Mouse (Mus musculus) forebrain, embryonic 15.5 days (tissue): Measurements from ENCODE around the gene Fam118b. TPM values are rescaled to one million over a fixed set of nuclear protein-coding genes. Genes with fewer than 3 reads are reported as not detected.
A peak's percentile ranks its signal among the peaks of the same experiment; 100 is the strongest.

Experiments
- ATAC-seq: fragments of 200-750 bp; cut with Nextera tagmentation; replicated peaks from 2 replicates; pipeline ENCODE4 v1.8.0; 2017; ENCODE audit warnings: mild to moderate bottlenecking, moderate TSS enrichment, moderate library complexity
- H3K27ac ChIP-seq: fragments of 300-500 bp; sonication (generic); replicated peaks from 2 replicates; pipeline ENCODE4 v1.5.1; 2015; ENCODE audit warnings: mild to moderate bottlenecking, inconsistent platforms
- H3K27me3 ChIP-seq: fragments of 300-500 bp; sonication (generic); 2 replicates; pipeline ENCODE4 v1.6.1; 2015; ENCODE audit warnings: inconsistent platforms
- H3K36me3 ChIP-seq: fragments of 300-500 bp; sonication (generic); 2 replicates; pipeline ENCODE4 v1.6.1; 2015; ENCODE audit warnings: mild to moderate bottlenecking, inconsistent platforms
- H3K4me1 ChIP-seq: fragments of 300-500 bp; sonication (generic); 2 replicates; pipeline ENCODE4 v1.6.1; 2015; ENCODE audit warnings: inconsistent platforms
- H3K4me2 ChIP-seq: fragments of 300-500 bp; sonication (generic); replicated peaks from 2 replicates; pipeline ENCODE4 v1.6.1; 2015; ENCODE audit warnings: mild to moderate bottlenecking, inconsistent platforms
- H3K4me3 ChIP-seq: fragments of 300-500 bp; sonication (generic); 2 replicates; pipeline ENCODE4 v1.5.1; 2015; ENCODE audit warnings: mild to moderate bottlenecking, inconsistent platforms
- H3K9ac ChIP-seq: fragments of 300-500 bp; sonication (generic); replicated peaks from 2 replicates; pipeline ENCODE4 v1.6.1; 2015; ENCODE audit warnings: mild to moderate bottlenecking, inconsistent platforms
- H3K9me3 ChIP-seq: fragments of 300-500 bp; sonication (generic); 2 replicates; pipeline ENCODE4 v1.6.1; 2016; ENCODE audit warnings: inconsistent platforms
- WGBS: fragments of 180-500 bp; shearing (Covaris S2); methylation state at CpG from one replicate; pipeline ENCODE4 v1.1.7; 2015; ENCODE audit warnings: mixed read lengths; 5-methylcytosine and 5-hydroxymethylcytosine counted together
- polyA plus RNA-seq: library from polyadenylated mRNA; unstranded; fragments of >200 nt; fragmentation: Nextera tagmentation; extraction: Ambion mirVana; gene quantifications from 2 replicates; pipeline ENCODE4 v1.2.1, GENCODE M21; 2015

Gene Fam118b
- polyA plus RNA-seq, 1 experiment from 2014 or later, result 92.9 TPM

DNA sequence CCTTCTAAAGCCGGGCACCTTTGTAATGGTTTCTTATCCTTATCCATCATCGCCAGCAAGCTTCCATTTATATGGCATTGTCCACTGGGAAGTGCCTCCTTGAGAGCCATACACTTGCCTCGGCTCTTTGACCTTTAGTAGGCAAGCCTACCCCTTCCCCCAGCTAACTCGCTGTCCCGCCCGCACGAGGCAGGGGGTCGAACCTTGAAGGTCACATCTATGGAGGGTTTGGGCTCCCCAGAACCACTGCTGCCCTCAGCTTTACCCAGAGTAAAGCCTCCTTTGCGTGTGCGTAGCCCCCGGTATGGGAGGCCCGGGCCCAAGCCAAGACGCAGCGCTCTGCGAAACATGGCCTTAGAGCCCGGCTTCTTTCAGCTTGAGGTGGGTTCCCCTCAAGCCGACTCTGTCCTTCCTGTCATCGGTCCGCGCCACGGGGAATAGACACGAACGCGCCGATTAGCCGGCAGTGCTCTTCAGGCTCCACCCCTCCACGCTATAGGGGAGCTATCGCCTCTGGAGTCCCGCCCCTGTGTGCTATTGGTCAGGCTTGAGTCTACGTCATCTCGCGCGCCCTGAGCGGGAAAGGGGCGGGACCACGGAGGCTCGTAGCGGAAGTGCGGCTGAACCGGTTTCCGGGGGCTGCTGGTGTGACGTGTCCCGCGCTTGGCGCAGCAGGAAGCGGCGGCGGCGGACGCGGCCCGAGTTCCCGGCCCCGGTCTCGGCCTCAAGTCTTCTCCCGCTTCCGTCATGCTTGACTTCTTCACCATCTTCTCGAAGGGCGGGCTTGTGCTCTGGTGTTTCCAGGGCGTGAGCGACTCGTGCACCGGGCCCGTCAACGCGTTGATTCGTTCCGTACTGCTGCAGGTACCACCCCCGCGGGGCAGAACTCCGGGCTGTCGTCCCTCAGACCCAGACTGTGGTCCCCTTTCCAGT, 56.8 kb downstream of the Fam118b start, which contains the start of gene Foxred1:
Gene Foxred1, minus strand, starts transcription at position 514 of the 933 bp plus-strand sequence.
- H3K36me3 ChIP-seq, result peaks cover 43% of the 10 kb centered on the region
- H3K9me3 ChIP-seq, result no peaks in the 10 kb centered on the region
- peak within 1 kb of the TSS; percentile 74 for H3K4me3 ChIP-seq
- peak within 1 kb of the TSS; percentile 88 for H3K4me2 ChIP-seq
- H3K4me1 ChIP-seq, result peaks cover 18% of the 10 kb centered on the region
- peak within 1 kb of the TSS; percentile 85 for H3K27ac ChIP-seq
- peak within 1 kb of the TSS; percentile 67 for H3K9ac ChIP-seq
- no peaks in the 10 kb centered on the region for H3K27me3 ChIP-seq
- WGBS, result under 1% methylated on average over 71 of the region's 72 CpGs
- ATAC-seq, result peak; percentile 100

DNA sequence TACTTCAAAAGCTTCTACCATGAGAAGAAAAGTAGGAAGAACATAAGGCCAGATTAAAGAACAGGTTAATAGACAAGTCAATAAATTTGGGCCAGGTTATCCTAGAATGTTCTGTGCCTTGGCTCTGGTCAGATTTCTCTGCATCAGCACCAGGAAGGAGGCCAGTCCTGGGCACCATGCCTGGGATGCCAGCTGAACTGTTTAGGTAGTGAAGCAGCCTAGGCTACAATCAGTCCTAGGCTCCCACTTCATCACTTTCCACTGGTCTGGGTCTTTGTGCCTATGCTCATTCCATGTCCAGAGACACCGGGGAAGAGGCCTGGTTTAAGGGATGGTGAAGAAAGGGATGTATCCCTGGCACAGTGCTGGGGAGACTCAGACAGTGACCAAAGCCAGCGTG, 63.2 kb downstream of the Fam118b start:
- Histone ChIP-seq H3K36me3 (peaks cover 25% of the 10 kb centered on the region), H3K27me3 (no peaks in the 10 kb centered on the region), H3K27ac (no peak overlapping the region), H3K9me3 (no peaks in the 10 kb centered on the region), H3K9ac (no peak overlapping the region), H3K4me1 (peaks cover 14% of the 10 kb centered on the region), H3K4me3 (no peak overlapping the region), H3K4me2 (no peak overlapping the region)
- ATAC-seq, result no peak
- WGBS, result 98% methylated on average over 2 of the region's 2 CpGs

DNA sequence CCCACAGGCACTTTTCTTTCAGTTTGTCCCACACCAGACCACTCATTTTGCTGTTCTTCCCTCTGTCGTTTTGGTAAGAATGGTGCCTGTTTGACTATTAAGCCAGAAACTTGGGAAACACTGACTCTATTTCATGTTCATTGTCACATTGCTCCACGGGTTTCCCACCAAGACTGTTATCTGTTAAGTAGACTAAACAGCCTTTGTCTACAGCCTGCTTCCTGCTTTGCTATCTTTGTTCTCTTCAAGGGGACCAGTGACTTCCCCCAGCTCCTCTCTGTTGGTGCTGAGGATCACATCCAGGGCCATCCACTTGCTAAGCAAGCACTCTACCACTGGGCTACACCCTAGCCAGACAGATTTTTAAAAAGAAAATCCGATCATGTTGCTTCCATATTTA, 64.1 kb downstream of the Fam118b start:
- H3K27me3 ChIP-seq, result no peaks in the 10 kb centered on the region
- no peak overlapping the region for H3K4me3 ChIP-seq
- peaks cover 16% of the 10 kb centered on the region for H3K4me1 ChIP-seq
- peaks cover 25% of the 10 kb centered on the region for H3K36me3 ChIP-seq
- no peak overlapping the region for H3K9ac ChIP-seq
- no peak overlapping the region for H3K27ac ChIP-seq
- no peak for ATAC-seq
- no peaks in the 10 kb centered on the region for H3K9me3 ChIP-seq
- WGBS, result 74% methylated on average over 3 of the region's 3 CpGs
- no peak overlapping the region for H3K4me2 ChIP-seq

DNA sequence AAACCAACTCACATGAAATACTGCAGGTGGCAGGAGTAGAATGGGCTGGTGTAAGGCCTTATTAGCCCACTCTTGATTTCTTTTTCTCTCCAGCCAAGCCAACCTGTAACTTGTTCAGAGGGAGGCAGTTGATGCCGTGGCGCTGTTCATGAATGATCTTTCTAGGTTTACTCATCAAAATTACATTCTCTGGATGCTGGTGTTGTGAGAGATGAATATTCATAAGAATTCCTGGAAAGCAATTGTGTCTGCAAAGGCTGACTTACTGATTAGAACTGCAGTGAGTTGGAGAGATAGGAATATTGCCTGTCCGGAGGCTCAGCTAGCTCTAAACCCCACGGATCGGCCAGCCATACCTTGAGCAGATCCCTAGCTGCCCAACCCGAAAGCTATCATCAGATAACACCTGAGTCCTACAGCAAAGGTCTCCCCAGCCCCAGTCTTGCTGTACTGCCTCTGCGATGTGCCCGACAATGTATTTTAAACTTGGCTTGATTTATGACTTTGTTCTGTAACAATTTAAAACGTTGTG, 67.0 kb downstream of the Fam118b start:
- H3K9ac ChIP-seq, result no peak overlapping the region
- ATAC-seq, result no peak

DNA sequence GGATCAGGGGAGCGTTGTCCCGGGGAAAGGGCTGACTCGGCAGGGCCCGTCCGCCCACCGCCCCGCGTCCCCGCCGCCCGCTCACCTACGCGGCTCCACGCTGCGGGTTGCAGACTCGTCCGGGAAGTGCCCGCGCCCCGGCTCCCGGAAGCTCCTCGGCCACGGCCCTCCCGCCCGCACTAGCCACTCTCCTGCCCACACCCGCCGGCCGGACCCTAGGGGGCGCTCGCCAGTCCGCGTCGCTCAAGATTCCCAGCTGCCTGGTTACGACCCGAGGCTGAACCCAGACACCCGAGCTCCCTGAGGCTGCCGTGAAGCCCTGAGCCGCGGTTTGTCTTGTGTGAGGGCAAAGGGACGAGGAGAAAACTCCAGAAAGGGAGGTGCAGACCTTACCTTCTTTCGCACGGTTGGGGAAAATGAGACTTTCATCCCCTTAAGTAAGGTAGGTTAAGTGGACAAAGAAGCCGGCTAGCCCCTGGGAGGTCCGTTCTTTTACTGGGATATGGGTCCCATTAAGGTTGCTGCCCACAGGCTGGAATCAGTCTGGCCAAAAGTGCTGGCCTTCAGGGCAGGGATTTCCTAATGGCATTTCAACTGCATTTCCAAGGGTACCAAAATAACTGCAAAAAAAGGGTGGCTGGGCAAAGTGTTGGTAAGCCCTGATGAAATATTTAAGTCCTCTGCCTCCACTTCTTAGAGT, 67.7 kb downstream of the Fam118b start, which contains the start of the genes Srpr and Tirap:
Gene Srpr, plus strand, starts transcription at position 404 of the 700 bp plus-strand sequence.
Gene Tirap, minus strand, starts transcription at position 520 of the 700 bp plus-strand sequence.
- WGBS, result 0% methylated on average over 42 of the region's 44 CpGs
- peak within 1 kb of the TSS; percentile 86 for H3K4me2 ChIP-seq
- H3K4me3 ChIP-seq, result peak within 1 kb of the TSS; percentile 64
- H3K36me3 ChIP-seq, result 0 out of 2 replicates have a peak, but pooled peaks cover 3% of the 10 kb centered on the region
- ATAC-seq, result peak; percentile 92
- peak within 1 kb of the TSS; percentile 68 for H3K9ac ChIP-seq
- peak within 1 kb of the TSS; percentile 32; the same call in 1 of the 2 replicates for H3K27ac ChIP-seq
- H3K9me3 ChIP-seq, result no peaks in the 10 kb centered on the region
- no peaks in the 10 kb centered on the region for H3K27me3 ChIP-seq
- peaks cover 16% of the 10 kb centered on the region for H3K4me1 ChIP-seq

More for the DNA sequence above, 67.0 kb downstream of the Fam118b start:
- Histone ChIP-seq H3K4me3 (peak overlapping the region; percentile 64), H3K4me2 (peak overlapping the region; percentile 86), H3K4me1 (peaks cover 16% of the 10 kb centered on the region), H3K36me3 (peaks cover 10% of the 10 kb centered on the region; the same call in 1 of the 2 replicates), H3K9me3 (no peaks in the 10 kb centered on the region), H3K27me3 (no peaks in the 10 kb centered on the region), H3K27ac (no peak overlapping the region)
- 64% methylated on average over 9 of the region's 9 CpGs for WGBS

DNA sequence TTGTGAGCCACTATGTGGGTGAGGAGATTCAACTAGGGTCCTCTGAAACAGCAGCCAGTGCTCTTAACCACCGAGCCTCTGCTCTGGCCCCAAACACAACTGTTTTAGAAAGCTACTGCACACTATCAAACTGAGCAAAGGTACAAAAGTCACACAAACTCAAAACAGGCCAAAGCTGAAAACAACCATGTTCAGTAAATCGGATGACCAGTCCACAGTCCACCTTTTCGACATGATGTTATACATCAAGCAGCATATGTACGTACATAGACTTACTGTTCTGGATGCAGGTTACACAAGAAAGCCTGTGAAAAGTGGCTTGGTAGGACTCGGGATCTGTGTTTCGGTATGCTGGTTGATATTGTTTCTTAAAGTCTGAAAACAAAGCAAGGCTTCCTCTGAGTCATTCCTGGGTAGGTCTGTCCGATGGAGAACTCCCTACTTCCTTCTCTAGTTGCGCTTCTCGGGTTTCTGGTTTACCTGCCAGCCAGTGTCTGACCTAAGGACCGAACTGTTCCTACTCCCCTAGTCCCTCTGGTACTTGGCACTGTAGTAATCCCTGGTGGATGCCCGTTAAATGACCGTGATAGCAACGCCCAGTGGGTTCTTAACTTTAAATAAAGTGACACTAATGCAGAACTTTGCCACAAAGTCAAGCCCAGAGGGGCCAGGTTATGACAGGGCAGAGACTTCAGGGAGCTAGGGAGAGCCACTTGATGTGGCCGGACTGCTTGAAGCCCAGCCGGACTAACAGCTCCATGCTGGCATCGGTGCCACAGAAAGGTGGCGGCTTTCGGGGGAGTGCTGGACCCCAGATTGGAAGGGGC, 68.4 kb downstream of the Fam118b start:
- peak; percentile 53 for ATAC-seq
- Histone ChIP-seq H3K4me1 (peaks cover 16% of the 10 kb centered on the region), H3K36me3 (no peaks in the 10 kb centered on the region), H3K27me3 (no peaks in the 10 kb centered on the region), H3K27ac (peak overlapping the region; percentile 32; the same call in 1 of the 2 replicates), H3K4me2 (peak overlapping the region; percentile 86), H3K9ac (peak overlapping the region; percentile 68), H3K4me3 (peak overlapping the region; percentile 64), H3K9me3 (no peaks in the 10 kb centered on the region)
- WGBS, result 24% methylated on average over 18 of the region's 18 CpGs

DNA sequence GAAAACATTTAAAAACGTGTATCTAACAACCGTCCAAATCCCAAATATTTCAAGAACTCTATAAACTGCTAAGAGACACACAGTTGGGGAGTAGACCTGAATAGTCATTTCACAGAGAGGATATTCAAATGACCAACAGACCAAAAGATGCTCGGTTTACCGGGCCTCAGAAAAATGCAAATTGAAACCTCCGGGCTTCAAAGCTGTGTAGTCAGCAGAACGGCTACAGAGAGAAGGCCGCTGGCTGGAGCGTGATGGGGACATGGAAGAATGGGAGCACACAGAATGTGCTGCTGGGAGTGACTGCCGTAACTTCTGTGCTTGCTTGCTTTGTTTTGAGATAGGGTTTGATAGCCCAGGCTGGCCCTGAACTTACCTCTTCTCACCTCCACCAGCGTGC, 69.3 kb downstream of the Fam118b start:
- WGBS, result 76% methylated on average over 10 of the region's 10 CpGs
- no peak overlapping the region for H3K9ac ChIP-seq
- no peak overlapping the region for H3K4me3 ChIP-seq
- H3K9me3 ChIP-seq, result no peaks in the 10 kb centered on the region
- no peaks in the 10 kb centered on the region for H3K36me3 ChIP-seq
- no peak overlapping the region for H3K27ac ChIP-seq
- H3K4me1 ChIP-seq, result peaks cover 16% of the 10 kb centered on the region
- no peak overlapping the region for H3K4me2 ChIP-seq
- ATAC-seq, result no peak
- H3K27me3 ChIP-seq, result no peaks in the 10 kb centered on the region

DNA sequence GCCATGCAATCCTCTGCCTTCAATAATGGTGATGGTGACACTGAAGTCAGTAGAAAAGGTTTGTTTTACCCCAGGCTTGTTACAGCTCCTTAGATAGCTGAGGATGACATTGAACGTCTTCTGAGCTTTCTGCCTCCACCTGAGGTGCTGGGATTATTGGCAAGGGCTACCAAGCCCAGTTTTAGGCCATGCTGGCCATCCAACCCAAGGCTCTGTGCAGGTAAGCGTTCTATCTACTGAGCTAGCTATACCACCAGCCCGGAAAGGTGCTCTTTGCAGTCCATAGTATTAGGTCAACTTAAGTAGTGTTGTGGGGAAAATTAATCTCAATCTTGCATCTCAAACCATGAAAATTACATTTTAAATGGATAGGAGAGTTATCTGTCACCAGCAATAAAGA, 70.0 kb downstream of the Fam118b start:
- peaks cover 16% of the 10 kb centered on the region for H3K4me1 ChIP-seq
- no peaks in the 10 kb centered on the region for H3K9me3 ChIP-seq
- no peaks in the 10 kb centered on the region for H3K36me3 ChIP-seq
- H3K4me2 ChIP-seq, result no peak overlapping the region
- 92% methylated on average over 3 of the region's 3 CpGs for WGBS
- H3K4me3 ChIP-seq, result no peak overlapping the region
- no peaks in the 10 kb centered on the region for H3K27me3 ChIP-seq
- H3K9ac ChIP-seq, result no peak overlapping the region
- no peak for ATAC-seq
- no peak overlapping the region for H3K27ac ChIP-seq

DNA sequence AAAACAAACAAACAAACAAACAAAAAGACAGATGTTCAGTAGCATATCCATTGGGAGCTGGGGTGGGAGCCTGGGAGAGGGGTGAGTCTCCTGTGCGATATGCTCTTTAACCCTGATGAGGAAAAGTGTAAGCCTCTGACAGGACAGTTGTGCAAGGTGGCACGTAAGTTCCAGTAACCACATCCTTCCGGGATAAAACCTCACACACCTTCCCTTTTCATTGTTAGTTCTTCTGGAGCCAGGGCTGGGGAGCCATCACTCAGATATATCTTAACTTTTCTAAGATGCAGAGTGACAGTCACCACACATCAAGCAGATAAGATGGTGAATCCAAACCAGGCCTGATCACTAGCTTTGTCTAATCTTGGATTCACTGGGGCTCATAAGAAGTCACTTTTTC, 73.6 kb downstream of the Fam118b start:
- 96% methylated on average over 3 of the region's 3 CpGs for WGBS
- no peak overlapping the region for H3K27ac ChIP-seq
- no peaks in the 10 kb centered on the region for H3K36me3 ChIP-seq
- no peak overlapping the region for H3K4me3 ChIP-seq
- H3K4me2 ChIP-seq, result no peak overlapping the region
- no peaks in the 10 kb centered on the region for H3K27me3 ChIP-seq
- no peaks in the 10 kb centered on the region for H3K9me3 ChIP-seq
- peaks cover 3% of the 10 kb centered on the region for H3K4me1 ChIP-seq
- ATAC-seq, result no peak
- H3K9ac ChIP-seq, result no peak overlapping the region

DNA sequence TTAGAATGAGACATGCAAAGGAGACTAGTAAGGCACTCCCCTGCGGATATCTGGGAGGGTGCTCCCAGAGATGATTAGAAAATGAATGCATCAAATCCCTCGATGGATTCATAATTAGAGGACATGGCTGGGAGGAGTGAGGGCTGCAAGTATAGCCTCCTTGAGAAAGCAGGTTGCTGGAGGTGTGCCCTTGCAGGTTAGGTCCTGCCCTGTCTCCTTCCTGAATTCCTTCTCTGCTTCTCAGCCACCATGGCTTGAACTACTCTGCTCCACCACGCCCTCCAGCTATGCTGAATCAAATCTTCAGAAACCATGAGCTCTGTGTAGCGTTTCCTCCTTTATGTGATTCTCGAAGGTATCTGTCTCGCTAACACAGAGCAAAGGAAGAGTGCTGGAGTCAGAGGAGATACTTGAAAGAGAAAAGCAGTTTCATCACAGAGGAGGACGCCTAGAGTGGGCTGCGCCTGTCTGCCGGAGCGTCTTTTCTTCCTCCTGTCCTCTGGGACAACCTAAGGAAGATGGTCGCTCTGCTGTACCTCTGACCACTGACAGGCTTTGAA, 74.5 kb downstream of the Fam118b start:
- no peak for ATAC-seq
- no peaks in the 10 kb centered on the region for H3K9me3 ChIP-seq
- peaks cover 10% of the 10 kb centered on the region for H3K4me1 ChIP-seq
- H3K4me2 ChIP-seq, result no peak overlapping the region
- no peak overlapping the region for H3K9ac ChIP-seq
- no peaks in the 10 kb centered on the region for H3K36me3 ChIP-seq
- no peak overlapping the region for H3K4me3 ChIP-seq
- no peaks in the 10 kb centered on the region for H3K27me3 ChIP-seq
- H3K27ac ChIP-seq, result no peak overlapping the region
- WGBS, result 85% methylated on average over 11 of the region's 11 CpGs

DNA sequence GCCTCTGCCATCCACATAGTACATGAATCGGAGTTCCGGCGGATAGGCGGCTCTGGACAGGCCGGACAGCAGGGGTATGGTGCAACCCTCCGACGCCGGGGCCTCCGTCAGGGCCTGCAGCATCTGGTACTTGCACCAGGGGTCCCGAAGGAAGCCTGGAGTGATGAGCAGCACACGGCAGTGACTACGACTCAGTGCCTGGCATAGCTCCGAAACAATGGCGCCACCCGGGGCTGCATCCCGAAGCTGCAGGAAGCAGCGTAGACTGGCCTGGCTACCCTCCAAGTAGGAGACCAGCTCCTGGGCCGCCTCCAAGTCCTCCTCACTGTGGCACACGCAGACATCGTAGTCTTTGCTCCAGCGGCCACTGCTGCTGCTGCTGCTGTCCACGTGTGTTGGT, 78.9 kb downstream of the Fam118b start:
- peaks cover 10% of the 10 kb centered on the region for H3K4me1 ChIP-seq
- no peaks in the 10 kb centered on the region for H3K27me3 ChIP-seq
- no peak overlapping the region; the same call in 1 of the 2 replicates for H3K27ac ChIP-seq

More for the DNA sequence above, 78.9 kb downstream of the Fam118b start:
- ATAC-seq, result peak; percentile 68
- Histone ChIP-seq H3K9ac (no peak overlapping the region), H3K4me2 (peak overlapping the region; percentile 4; the same call in 1 of the 2 replicates), H3K9me3 (no peaks in the 10 kb centered on the region), H3K36me3 (no peaks in the 10 kb centered on the region), H3K4me3 (no peak overlapping the region)
- WGBS, result 55% methylated on average over 22 of the region's 22 CpGs
